Mouse (Mus musculus) lung, postnatal 0 days (tissue): ENCODE data around the gene Cd109. TPM values are rescaled to one million over a fixed set of nuclear protein-coding genes. Genes with fewer than 3 reads are reported as not detected.

Experiments
- ATAC-seq: fragments of 200-750 bp; cut with Nextera tagmentation; 2 replicates; pipeline ENCODE4 v1.8.0; 2017; ENCODE audit warnings: moderate library complexity
- DNase-seq: peaks from one replicate; pipeline ENCODE4 v3.0.0-alpha.2; 2016; ENCODE audit warnings: low spot score
- H3K27ac ChIP-seq: fragments of 300-500 bp; sonication (generic); 2 replicates; pipeline ENCODE4 v1.5.1; 2014; ENCODE audit warnings: antibody characterized with exemption, mild to moderate bottlenecking, low read length, mixed read lengths
- H3K27me3 ChIP-seq: fragments of 300-500 bp; sonication (generic); replicated peaks from 2 replicates; pipeline ENCODE4 v1.6.1; 2014; ENCODE audit warnings: low read length, mixed read lengths; ENCODE audit not compliant: insufficient read depth
- H3K36me3 ChIP-seq: fragments of 300-500 bp; sonication (generic); 2 replicates; pipeline ENCODE4 v1.6.1; 2014; ENCODE audit warnings: low read length, mixed read lengths; ENCODE audit not compliant: insufficient read depth
- H3K4me1 ChIP-seq: fragments of 300-500 bp; sonication (generic); 2 replicates; pipeline ENCODE4 v1.6.1; 2014; ENCODE audit warnings: antibody characterized with exemption, low read depth, low read length, mixed read lengths; ENCODE audit not compliant: insufficient read depth
- H3K4me2 ChIP-seq: fragments of 300-500 bp; sonication (generic); replicated peaks from 2 replicates; pipeline ENCODE4 v1.6.1; 2014; ENCODE audit warnings: low read depth, mild to moderate bottlenecking, low read length, moderate library complexity, mixed read lengths
- H3K4me3 ChIP-seq: fragments of 300-500 bp; sonication (generic); 2 replicates; pipeline ENCODE4 v1.5.1; 2014; ENCODE audit warnings: low read depth, low read length
- H3K9ac ChIP-seq: fragments of 300-500 bp; sonication (generic); replicated peaks from 2 replicates; pipeline ENCODE4 v1.6.1; 2014; ENCODE audit warnings: low read depth, mild to moderate bottlenecking
- H3K9me3 ChIP-seq: fragments of 300-500 bp; sonication (generic); 2 replicates; pipeline ENCODE4 v1.6.1; 2016; ENCODE audit warnings: low read length, mixed read lengths
- CTCF ChIP-seq: IDR thresholded peaks from 2 replicates; pipeline ENCODE4 v1.5.1; 2016; ENCODE audit warnings: antibody characterized with exemption, mild to moderate bottlenecking
- EP300 ChIP-seq: IDR thresholded peaks from 2 replicates; pipeline ENCODE4 v1.6.1; 2016; ENCODE audit warnings: antibody characterized with exemption, mild to moderate bottlenecking, control low read depth
- WGBS: fragments of 180-500 bp; shearing (Covaris S2); extraction: QIAGEN DNeasy Blood & Tissue Kit; methylation state at CpG from one replicate; pipeline ENCODE4 v1.1.7; 2014; 5-methylcytosine and 5-hydroxymethylcytosine counted together
- polyA plus RNA-seq: library from polyadenylated mRNA; unstranded; fragments of >200 nt; fragmentation: Nextera tagmentation; extraction: Ambion mirVana; gene quantifications from 2 replicates; pipeline ENCODE4 v1.2.1, GENCODE M21; 2015

Gene Cd109
- polyA plus RNA-seq, 1 experiment from 2014 or later: 2.7 TPM

DNA sequence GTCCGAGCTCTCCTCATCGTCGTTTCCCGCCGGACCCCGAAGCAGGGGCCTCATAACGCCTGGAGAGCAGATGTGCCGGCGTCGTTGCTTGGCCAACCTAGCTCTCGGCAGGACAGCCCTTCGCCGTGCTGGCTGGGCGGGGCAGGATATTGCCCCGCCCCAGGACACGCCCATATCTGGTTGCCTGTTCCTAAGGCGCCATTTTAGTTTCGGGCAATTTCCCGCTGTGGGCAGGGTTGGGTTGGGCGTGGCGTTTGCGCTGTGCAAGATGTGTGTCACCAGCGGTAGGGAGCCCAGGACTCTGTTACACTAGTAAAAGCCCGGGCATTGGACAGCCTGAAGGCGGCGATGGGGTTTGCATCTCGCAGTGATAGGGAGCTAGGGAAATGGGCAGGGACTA is 27.4 kb upstream of the Cd109 start, which contains the start of gene Slc17a5:
Gene Slc17a5 (minus strand): TSS at position 128 of the 400 bp plus-strand sequence.
- Histone ChIP-seq H3K4me3 (peak within 1 kb of the TSS; percentile 63), H3K27me3 (no peaks in the 10 kb centered on the region), H3K4me1 (peaks cover 11% of the 10 kb centered on the region; the same call in 1 of the 2 replicates), H3K4me2 (peak within 1 kb of the TSS; percentile 72), H3K27ac (peak within 1 kb of the TSS; percentile 82), H3K36me3 (no peaks in the 10 kb centered on the region), H3K9me3 (no peaks in the 10 kb centered on the region), H3K9ac (peak within 1 kb of the TSS; percentile 44)
- TF ChIP-seq EP300 (no peak), CTCF (peak; percentile 26; the same call in 1 of the 2 replicates)
- DNase-seq (peak; percentile 97), ATAC-seq (peak; percentile 99)
- 2% methylated on average over 27 of the region's 27 CpGs for WGBS

DNA sequence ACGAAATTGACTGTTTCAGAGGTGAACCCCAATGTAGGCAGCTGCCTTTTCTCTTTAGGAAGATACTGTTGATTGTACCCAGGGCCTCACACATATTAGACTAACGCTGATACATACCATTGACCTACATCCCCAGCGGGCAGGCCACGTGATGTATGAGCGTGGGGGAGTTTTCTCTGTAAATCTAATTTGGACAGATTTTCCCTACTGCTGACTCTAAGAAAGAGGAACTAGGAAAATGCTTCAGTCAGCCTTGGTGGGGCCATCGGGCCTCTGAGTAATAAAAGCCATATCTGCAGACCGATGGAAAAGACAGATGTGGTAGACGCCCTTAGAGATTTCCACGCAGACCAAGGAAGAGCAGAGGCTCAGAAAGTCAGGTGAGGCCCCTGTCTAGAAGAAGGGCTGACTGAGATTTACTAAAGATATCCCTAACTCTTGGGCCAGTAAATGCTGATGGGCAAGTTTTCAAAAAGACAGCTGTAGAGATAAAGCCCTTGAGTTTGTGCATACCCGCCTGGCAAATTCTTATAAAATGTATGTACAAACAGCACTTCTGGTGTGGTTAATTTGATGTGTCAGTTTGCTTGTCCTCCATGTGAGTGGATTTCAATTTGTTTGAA is 26.8 kb upstream of the Cd109 start:
- Histone ChIP-seq H3K4me2 (peak overlapping the region; percentile 72), H3K9me3 (no peaks in the 10 kb centered on the region), H3K9ac (no peak overlapping the region), H3K27ac (no peak overlapping the region), H3K36me3 (no peaks in the 10 kb centered on the region), H3K27me3 (no peaks in the 10 kb centered on the region), H3K4me1 (peaks cover 11% of the 10 kb centered on the region; the same call in 1 of the 2 replicates), H3K4me3 (peak overlapping the region; percentile 63; the same call in 1 of the 2 replicates)
- no peak for TF ChIP-seq CTCF
- 0 out of 2 replicates have a peak, but pooled peaks have one; percentile 9 for TF ChIP-seq EP300
- ATAC-seq: 0 out of 2 replicates have a peak, but pooled peaks have one; percentile 7
- WGBS: 76% methylated on average over 10 of the region's 10 CpGs
- peak; percentile 28 for DNase-seq

DNA sequence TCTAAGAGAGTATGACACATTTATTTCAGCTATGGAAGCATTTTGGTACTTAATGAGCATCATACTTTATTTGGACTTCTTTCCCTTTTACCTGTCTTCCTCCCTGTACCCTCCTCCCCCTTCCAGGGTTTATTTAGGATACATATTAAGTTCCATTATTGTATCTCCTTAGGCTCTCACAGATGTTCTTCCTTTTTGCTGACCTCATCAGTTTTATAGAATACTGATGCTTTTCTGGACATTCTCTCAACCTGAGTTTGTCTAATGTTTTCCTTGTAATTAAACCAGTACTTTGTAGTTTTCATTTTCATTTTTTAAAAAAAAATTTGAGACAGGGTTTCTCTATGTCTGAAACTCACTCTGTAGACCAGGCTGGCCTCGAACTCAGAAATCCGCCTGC is 24.9 kb upstream of the Cd109 start:
- Histone ChIP-seq H3K36me3 (no peaks in the 10 kb centered on the region), H3K9ac (no peak overlapping the region), H3K4me3 (no peak overlapping the region), H3K9me3 (no peaks in the 10 kb centered on the region), H3K4me2 (no peak overlapping the region), H3K4me1 (peaks cover 11% of the 10 kb centered on the region; the same call in 1 of the 2 replicates), H3K27ac (no peak overlapping the region), H3K27me3 (no peaks in the 10 kb centered on the region)
- no peak for ATAC-seq
- TF ChIP-seq CTCF (no peak), EP300 (no peak)
- no peak for DNase-seq
- WGBS: 97% methylated on average over 2 of the region's 2 CpGs

DNA sequence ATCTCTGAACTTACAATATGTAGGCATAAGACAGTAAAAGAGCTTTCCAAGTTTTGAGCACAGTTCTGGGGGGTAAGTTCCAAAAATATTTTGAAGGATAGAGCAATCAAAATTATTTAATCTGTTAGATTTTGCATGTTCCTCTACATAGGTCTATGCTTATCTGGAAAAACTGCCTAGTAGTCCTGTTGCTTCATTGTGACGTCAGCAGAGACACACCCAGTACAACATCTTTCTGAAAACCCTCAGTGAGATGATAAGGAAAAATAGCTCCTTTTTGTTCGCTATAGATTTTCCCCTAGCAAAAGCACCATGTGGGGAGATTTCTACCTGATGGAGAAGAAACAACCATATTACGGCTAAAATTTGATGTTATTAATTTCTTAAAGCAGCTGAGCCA is 20.1 kb upstream of the Cd109 start:
- Histone ChIP-seq H3K27me3 (no peaks in the 10 kb centered on the region), H3K36me3 (no peaks in the 10 kb centered on the region), H3K4me1 (no peaks in the 10 kb centered on the region), H3K9me3 (no peaks in the 10 kb centered on the region), H3K4me3 (no peak overlapping the region), H3K9ac (no peak overlapping the region), H3K27ac (no peak overlapping the region), H3K4me2 (no peak overlapping the region)
- TF ChIP-seq EP300 (no peak), CTCF (no peak)
- 81% methylated on average over 3 of the region's 3 CpGs for WGBS
- DNase-seq: no peak
- ATAC-seq: no peak

DNA sequence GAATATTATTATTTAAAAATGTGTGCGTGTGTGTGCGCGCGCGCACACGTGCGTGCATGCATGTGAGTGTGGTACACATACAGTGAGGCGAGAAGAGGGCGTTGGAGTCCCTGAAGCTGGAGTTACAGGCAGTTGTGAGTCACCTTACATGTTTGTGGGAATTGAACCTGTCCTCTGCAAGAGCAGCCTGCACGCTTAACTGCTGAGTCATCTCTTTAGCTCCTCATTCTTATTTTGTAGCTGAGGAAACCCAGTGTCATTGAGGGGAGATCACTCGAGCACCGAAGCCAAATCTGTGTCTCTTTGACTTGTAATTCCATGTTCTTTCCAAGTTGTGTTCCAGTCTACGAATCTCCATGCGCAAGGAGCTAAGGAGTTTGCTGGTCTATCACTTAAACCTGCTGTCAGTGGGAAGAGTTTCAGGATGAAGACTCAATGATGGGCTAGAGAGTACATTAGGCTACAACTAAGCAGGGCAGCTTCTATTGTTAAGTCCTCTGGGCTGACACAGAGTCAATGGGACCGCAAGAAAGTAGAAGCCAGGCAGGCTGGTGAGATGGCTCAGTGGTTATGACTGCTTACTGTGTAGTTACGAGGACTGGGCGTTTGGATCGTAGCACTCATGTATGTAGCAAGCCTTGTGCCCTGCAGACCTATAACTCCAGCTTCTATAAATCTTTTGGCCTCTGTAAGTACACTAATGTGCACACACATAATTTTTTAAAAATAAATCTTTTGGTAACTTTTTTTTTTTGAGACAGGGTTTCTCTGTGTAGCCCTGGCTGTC is 19.4 kb upstream of the Cd109 start:
- no peak for TF ChIP-seq CTCF
- no peak for TF ChIP-seq EP300
- ATAC-seq: no peak
- H3K36me3 ChIP-seq: no peaks in the 10 kb centered on the region
- DNase-seq: no peak
- no peak overlapping the region for H3K27ac ChIP-seq
- no peaks in the 10 kb centered on the region for H3K9me3 ChIP-seq
- 84% methylated on average over 18 of the region's 18 CpGs for WGBS
- H3K9ac ChIP-seq: no peak overlapping the region
- H3K4me3 ChIP-seq: no peak overlapping the region
- no peaks in the 10 kb centered on the region for H3K4me1 ChIP-seq
- H3K4me2 ChIP-seq: no peak overlapping the region
- H3K27me3 ChIP-seq: no peaks in the 10 kb centered on the region

DNA sequence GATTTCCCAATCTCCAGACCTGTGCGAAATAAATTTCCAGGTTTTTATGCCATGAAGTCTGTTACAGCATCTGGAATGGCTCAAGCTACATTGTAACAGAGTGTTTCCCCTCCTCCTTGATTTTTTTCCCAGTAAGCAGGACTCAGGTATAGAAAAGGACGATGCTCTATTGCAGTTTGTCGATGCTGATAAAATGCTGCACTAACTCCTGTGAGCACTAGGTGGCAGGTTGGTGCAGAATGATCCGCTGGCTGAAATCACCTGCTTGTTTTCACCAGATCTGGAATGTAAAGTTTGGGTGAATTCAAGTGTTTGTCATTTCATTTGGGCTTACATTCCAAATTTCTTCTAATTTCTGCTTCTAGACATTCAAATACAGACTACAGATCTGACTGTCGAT is 18.5 kb upstream of the Cd109 start:
- Histone ChIP-seq H3K4me2 (no peak overlapping the region), H3K27me3 (no peaks in the 10 kb centered on the region), H3K4me3 (no peak overlapping the region), H3K9ac (no peak overlapping the region), H3K36me3 (no peaks in the 10 kb centered on the region), H3K9me3 (no peaks in the 10 kb centered on the region), H3K4me1 (no peaks in the 10 kb centered on the region), H3K27ac (no peak overlapping the region)
- peak; percentile 85 for TF ChIP-seq CTCF
- no peak for TF ChIP-seq EP300
- 4% methylated on average over 5 of the region's 5 CpGs for WGBS
- ATAC-seq (no peak), DNase-seq (peak; percentile 60)
